Mouse (Mus musculus) left cerebral cortex, adult 18-20 months (tissue): ENCODE data around the gene Adarb2. TPM values are rescaled to one million over a fixed set of nuclear protein-coding genes. Genes with fewer than 3 reads are reported as not detected.

Source experiments
- DNase-seq, 2 experiments: peaks; one replicate each; pipeline ENCODE4 v3.0.0; 2021 to 2022; ENCODE audit warnings: low spot score in 2 of 2, mixed read lengths in 1 of 2
- long read RNA-seq, 2 experiments: library from polyadenylated mRNA; stranded (forward); transcript quantifications; one replicate each; pipeline ENCODE4 v2.0.0; 2021
- total RNA-seq, 2 experiments: library from RNA; stranded (reverse); gene quantifications; 2 replicates each; pipeline ENCODE4 v1.2.3; 2021

Adarb2 gene
- total RNA-seq: 10 to 100 TPM; 20.9 to 22.9 TPM
- long read RNA-seq, experiment 1, partial matches to known transcripts: 1 of 5 reads
- long read RNA-seq, experiment 1, other reads (novel, unspliced or antisense): 4 of 5 reads
- long read RNA-seq, experiment 2, partial matches to known transcripts: 4 of 6 reads
- long read RNA-seq, experiment 2, other reads (novel, unspliced or antisense): 2 of 6 reads

DNA sequence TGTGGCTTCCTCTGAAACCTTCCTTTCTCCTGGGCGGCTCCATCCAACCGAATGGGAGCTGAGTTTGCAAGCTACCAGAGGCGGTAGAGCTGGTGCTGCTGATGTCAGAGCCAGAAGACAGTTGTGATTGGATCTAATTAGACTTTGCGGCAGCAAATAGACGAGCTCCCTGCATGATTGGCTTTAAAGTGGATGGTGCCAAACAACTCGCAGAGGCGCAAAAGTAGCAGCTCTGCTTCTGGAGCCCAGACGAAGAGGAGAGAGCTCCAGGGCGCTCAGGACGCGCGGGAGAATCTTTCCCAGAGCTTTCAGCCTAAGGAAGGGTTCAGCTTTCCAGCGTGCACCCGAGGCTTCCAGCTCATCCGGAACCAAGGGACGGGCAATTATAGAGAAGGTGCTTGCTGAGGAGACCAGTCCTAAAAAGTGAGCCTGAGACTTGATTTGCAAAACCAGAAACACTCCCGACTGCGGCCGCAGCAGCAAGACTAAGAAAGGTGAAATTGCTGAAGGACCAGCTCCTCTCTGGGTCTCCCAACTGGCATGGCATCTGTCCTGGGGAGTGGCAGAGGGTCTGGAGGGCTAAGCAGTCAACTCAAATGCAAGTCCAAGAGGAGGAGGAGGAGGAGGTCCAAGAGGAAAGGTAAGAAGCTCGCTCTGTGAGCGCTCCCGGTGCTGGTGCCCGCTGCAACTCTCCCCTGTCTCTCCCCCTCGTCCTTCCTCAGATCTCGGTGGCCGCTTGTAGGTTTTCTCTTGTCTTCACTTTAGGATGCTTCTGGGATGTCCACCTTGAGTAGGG is at the start of gene Adarb2:
Gene Adarb2, plus strand, starts transcription at position 186 of the 796 bp plus-strand sequence.
- peak; percentile 46 to 60 for DNase-seq

DNA sequence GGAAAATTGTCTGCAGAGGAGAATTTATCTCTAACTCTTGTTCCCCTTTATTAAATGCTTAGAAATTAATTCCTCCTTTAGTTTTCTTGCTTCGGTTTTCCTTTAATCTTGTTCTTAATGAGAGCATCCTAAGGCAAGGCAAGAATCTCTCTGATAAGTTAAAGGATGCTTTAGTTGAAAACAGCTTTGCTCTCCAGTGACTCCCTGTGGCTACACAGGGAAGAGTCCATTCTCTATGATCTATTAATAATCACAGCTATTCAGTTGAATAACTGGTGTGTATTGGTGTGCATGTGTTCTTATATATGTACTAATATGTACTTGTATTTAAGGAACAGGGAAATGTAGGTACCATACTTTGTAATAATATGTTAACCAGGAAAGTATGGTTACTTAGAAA is 28.9 kb upstream of the Adarb2 start:
- DNase-seq: peak in 1 of 2 experiments; percentile 9

DNA sequence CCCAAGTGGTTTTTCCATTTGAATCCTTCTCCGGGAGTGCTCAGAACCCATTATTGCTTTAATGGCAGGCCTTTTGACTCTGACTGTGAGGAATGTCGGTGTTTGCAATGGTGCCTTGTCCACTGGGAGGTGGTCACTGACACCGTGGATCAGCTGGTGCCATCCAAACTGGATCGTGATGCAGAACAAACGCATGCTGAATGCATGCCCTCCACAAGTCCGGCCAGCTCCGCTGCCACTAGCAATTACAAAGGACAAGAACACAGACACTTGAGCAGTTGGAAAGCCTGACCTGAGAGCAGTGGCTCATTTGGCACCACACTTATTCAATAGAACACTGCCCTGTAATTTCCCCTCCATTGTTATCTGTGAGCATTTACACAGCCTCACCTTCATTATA is 10.7 kb upstream of the Adarb2 start:
- no peak for DNase-seq

DNA sequence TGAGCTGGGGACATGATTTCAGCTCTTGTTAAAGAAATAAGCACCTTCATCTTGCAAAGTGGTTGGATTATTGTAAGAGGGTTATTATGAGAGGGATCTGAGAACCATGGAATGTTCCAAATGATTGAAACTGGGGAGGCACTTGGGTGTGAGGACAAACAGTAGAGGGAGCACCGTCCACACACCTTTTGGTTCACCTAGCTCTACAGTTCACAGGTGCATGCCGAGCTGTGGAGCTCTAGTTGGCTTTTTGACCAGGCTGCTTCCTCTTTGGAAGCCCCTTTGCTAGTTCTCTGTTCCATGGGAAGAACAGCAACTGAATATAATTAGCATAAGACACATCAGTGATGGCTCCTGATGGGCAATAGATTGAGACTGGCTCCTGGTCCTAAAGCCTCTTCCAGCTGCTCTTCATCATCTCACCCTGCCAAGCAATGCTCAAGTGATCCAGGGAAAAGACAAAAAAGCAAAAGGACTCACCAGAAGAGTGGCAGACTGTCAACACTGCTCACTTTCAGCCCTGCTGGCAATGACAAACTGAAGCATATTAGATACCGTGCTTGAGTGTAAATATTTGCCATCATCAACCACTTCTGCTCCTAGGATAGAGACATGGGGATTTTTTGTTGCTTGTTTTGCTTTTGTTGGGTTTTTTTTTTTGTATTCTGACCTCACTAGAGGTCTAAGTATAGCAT is 3.3 kb upstream of the Adarb2 start:
- no peak for DNase-seq

GRCm38 (mm10) chr13:8203477-8203813 is 779 bp downstream of the Adarb2 start:
- DNase-seq: no peak

- DNase-seq: no peak
Observed at GRCm38 (mm10) chr13:8207337-8207736, 4.7 kb downstream of the Adarb2 start.

- DNase-seq: no peak
Observed at GRCm38 (mm10) chr13:8210776-8211175, 8.1 kb downstream of the Adarb2 start.

- no peak for DNase-seq
Observed at GRCm38 (mm10) chr13:8238871-8239270, 36.2 kb downstream of the Adarb2 start.

DNA sequence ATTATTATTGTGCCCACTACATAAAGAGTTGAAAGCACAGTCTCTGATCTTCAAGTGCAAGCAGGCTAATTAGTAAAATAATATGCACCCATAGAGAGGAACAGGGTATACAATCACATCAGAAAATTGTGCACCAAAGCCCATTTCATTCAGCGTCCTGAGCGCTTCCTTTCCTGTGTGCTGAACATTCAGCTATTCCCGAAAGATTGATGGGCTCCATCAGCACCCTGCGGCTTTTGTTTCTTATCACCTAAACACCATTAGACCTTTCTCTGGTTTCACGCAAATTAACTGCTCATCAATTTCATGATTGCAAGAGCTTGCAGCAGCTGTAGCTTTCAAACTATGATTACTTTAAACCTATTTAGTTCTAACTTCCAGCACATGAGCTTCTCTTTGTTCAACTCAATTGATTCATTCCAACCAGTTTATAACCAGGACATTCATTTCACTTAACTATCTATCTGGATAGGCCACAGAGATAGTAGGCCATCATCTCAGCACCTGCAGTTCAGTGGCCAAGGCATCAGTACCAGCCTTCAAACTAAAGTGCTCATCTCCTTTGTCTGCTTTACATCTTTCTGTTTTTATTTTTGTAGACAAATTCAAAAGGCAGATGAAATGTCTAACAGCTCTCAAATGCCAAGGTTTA is 45.5 kb downstream of the Adarb2 start:
- no peak for DNase-seq

DNA sequence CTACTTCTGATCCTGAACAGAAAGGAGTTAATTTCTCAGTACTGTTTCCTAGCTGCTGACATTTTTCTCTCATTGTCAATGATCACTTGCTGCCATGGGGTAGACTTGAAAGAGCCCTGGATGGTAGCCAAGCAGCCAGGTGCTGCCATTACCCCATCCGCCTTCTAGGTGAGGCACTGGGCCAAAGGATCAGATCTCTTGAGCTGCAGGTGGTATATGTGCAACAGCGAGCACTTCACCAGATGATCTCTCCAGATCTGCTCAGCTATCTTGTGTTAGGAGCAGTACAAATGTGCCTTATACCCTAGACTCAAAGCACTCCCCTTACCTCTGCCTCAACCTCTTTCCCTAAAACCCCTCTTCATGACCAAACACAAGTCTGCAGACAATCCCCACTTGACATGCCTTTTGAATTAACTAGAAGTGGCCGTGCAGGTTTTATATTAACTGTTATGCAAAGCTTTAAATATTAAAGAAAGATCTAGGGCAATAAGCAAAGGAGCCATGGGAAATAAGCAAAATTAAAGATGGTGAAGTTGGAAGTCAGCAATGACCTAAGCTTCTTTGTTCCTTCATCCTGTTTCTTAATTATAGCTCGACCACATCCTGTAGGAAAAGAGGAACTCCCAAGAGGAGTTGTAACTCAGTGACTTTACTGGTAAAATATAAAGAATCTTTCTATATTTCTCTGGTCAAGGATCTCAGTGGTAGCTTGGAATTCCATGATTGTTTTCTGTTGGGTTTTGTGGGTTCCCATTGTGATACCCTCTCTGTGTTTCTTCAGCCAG is 69.7 kb downstream of the Adarb2 start:
- DNase-seq: no peak

DNA sequence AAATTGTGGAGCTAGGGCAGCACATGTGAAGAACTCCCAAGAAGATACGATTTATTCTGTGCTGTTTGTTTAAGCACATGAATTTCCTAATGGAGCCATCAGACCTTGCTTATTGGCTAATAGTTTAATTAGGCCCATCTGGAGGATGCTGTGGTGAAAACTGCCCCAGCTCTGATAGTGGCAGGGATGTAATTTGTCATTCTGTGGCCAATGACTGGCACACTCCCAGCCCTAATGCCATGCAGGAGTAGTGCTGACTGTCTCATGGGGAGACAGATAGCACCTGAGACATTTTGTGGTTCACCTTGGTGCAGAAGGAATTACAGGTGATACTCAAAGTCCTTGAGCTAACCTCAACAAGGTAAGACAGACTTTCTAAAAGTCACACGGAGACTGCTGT is 80.5 kb downstream of the Adarb2 start:
- DNase-seq: no peak

GRCm38 (mm10) chr13:8316347-8317141 is 113.9 kb downstream of the Adarb2 start:
- DNase-seq: no peak

DNA sequence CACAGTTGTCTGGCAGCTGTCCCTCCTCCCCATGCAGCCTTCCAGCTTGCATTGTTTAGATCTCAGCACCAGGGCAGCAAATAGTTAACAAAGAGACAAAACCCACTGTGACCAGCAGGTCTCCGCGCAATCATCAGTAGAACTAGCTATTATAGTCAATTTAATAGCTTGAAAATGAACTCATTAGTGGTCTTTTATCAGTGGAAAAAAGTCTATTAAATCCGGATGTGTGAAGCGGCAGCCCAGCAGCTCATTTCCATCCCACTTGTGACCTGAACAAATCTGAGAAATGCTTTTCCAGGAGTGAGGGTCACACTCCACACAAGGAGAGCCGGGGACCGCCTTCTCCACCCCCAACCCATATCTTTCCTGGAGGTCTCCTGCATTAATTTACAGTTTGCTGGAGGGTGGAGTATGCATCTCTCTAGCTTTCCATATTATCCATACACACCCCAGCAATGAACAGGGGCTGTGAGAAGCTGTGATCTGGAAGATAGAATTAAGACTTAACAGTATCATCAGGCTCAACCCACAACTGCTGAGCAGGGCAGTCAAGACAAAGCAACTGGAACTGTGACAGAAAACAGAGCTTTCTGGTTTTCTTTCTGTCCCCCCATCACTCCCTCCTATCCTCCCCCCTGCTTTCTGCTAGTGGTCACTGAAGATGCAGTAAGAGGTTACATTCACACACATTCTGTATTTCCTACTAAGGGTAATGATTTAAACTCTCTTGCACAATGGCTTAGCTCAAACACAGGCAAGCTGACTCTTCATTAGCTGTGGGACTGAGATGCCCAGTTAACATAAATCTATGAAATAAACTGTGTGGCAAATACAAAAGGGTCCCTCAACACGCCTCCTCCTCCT is 131.2 kb downstream of the Adarb2 start:
- DNase-seq: no peak

DNA sequence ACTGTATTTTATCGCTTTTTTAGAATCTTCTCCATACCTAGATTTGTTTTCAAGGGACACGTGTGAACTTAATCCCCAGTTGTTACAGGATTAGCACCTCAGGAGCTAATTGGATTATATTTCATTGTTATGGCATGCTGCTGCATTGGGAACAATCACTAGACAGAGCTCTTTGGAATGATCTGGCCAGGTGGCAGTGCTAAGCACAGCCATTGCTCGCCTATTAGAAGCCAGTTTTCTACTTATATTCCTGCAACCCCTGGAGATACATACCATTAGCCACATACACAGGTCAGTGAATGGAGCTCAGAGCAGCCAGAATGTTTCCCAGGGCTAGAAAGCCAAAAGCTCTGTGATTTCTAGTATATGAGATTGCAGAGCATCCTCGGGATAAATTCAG is 131.9 kb downstream of the Adarb2 start:
- no peak for DNase-seq

DNA sequence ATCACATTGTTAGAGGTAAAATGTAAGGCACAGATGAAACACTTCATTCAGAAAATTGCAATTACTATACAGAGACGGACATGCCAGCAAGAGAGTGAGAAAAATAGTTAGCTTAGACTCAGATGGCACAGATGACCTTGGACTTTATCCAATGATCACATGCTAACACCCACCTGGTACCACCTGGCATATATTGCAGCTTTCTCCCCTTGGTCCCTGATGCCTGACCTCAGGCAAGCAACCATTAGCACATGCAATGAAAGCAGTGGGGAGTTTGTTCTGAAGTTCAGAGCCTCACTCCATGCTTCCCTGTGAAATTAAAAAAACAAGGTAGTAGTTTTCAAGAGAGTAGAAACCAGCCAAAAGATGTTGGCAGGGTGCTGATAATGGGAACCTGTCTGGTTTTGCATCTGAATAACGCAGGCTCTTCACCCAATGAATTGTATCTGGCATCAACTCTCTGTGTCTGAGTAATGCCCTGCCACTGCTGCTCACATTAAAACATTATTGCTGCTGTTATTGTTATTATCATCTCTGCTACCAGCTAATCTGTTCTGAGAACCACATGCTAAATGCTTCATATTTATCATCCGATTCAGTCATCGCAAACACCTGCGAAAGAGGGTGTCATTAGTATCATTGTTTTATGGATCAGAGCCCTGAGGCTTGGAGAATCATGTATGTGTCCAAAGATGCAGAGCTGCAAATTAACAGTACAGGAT is 138.6 kb downstream of the Adarb2 start:
- DNase-seq: no peak

DNA sequence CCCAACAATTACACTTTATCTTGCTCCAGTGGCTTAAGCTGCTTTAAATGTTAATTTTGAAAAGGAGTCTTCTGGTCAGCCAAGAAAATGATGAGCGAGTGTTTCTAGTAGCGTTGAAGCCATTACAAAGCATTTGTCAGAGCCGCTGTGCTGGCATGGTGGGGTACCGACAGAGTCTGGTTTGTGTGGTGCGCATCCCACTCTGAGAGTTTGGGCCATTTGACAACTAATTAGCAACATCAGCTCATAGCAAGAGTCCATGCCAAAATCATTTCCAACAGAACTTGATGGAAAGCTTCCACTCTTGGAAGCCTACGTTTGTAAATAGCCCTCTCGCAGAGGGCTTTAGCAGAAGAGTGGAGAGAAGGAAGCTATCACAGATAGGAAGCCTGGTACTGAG is 144.5 kb downstream of the Adarb2 start:
- no peak for DNase-seq

GRCm38 (mm10) chr13:8352341-8352740 is 149.7 kb downstream of the Adarb2 start:
- no peak for DNase-seq

DNA sequence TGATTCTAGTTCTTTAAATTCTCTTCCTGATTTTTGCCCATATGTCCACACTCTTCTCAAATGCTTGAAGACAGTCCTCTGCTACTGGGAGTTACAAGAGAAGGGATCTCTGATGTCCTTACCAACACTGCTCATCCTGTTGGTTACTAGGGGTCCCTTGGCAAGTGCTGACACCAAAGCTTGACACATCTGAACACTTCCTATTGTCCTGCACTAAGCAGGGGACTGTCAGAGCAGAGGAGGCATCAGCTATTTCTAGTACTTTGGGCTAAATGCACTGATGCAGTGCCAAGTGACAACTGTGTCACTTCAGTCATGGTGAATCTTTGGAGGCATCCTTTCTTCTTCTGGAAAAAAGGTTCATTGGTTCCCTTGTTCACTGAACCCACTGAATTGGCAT is 150.3 kb downstream of the Adarb2 start:
- no peak for DNase-seq

DNA sequence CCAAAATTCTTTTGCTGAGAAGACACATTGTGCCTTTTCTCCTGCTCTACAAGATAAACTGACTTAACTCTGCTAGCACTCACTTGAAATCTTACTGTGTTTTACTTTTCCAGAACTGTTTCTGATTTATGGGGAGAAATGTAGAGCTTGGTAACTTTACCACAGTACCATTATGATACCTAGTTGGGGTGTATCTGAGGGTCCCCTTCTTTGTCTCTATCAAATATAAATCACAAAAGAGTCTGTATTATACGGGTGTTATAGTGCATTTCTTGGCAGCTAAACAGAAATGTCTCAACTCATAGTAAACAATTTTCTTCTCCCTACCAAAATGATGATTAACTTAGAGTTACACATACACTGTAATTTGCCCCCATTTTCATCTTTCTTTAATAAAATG is 162.9 kb downstream of the Adarb2 start:
- DNase-seq: no peak
